Mouse (Mus musculus) stomach, postnatal 0 days (tissue): ENCODE measurements around the gene Amz2. TPM values are rescaled to one million over a fixed set of nuclear protein-coding genes. Genes with fewer than 3 reads are reported as not detected.

Experiments used
- ATAC-seq: fragments of 200-750 bp; cut with Nextera tagmentation; 2 replicates; pipeline ENCODE4 v1.8.0; 2017; ENCODE audit not compliant: low FRiP score, low TSS enrichment
- DNase-seq: peaks from one replicate; pipeline ENCODE4 v3.0.0-alpha.2; 2016; ENCODE audit warnings: low spot score
- H3K27ac ChIP-seq: fragments of 300-500 bp; sonication (generic); replicated peaks from 2 replicates; pipeline ENCODE4 v1.5.1; 2014; ENCODE audit warnings: mild to moderate bottlenecking, control low read depth
- H3K27me3 ChIP-seq: fragments of 300-500 bp; sonication (generic); 2 replicates; pipeline ENCODE4 v1.6.1; 2014; ENCODE audit warnings: low read length; ENCODE audit not compliant: control insufficient read depth, insufficient read depth
- H3K36me3 ChIP-seq: fragments of 300-500 bp; sonication (generic); 2 replicates; pipeline ENCODE4 v1.6.1; 2014; ENCODE audit warnings: low read length, mixed read lengths; ENCODE audit not compliant: control insufficient read depth, insufficient read depth
- H3K4me1 ChIP-seq: fragments of 300-500 bp; sonication (generic); replicated peaks from 2 replicates; pipeline ENCODE4 v1.6.1; 2014; ENCODE audit warnings: antibody characterized with exemption; ENCODE audit not compliant: control insufficient read depth, insufficient read depth
- H3K4me2 ChIP-seq: fragments of 300-500 bp; sonication (generic); replicated peaks from 2 replicates; pipeline ENCODE4 v1.6.1; 2014; ENCODE audit warnings: low read depth, mild to moderate bottlenecking, control low read depth, moderate library complexity
- H3K4me3 ChIP-seq: fragments of 300-500 bp; sonication (generic); 2 replicates; pipeline ENCODE4 v1.5.1; 2014; ENCODE audit warnings: low read depth, low read length, control low read depth
- H3K9ac ChIP-seq: fragments of 300-500 bp; sonication (generic); 2 replicates; pipeline ENCODE4 v1.6.1; 2014; ENCODE audit warnings: mild to moderate bottlenecking, low read length, control low read depth, mixed read lengths
- H3K9me3 ChIP-seq: fragments of 300-500 bp; sonication (generic); 2 replicates; pipeline ENCODE4 v1.6.1; 2016; ENCODE audit warnings: low read length; ENCODE audit not compliant: control insufficient read depth
- CTCF ChIP-seq: IDR thresholded peaks from 2 replicates; pipeline ENCODE4 v1.5.1; 2016; ENCODE audit warnings: antibody characterized with exemption, low read depth, mild to moderate bottlenecking, moderate library complexity
- EP300 ChIP-seq: optimal IDR thresholded peaks from 2 replicates; pipeline ENCODE3; 2016; ENCODE audit warnings: antibody characterized with exemption
- WGBS: fragments of 180-500 bp; shearing (Covaris S2); extraction: QIAGEN DNeasy Blood & Tissue Kit; methylation state at CpG from one replicate; pipeline ENCODE4 v1.1.7; 2014; 5-methylcytosine and 5-hydroxymethylcytosine counted together
- polyA plus RNA-seq: library from polyadenylated mRNA; unstranded; fragments of >200 nt; fragmentation: Nextera tagmentation; extraction: Ambion mirVana; gene quantifications from 2 replicates; pipeline ENCODE4 v1.2.1, GENCODE M21; 2015

Gene Amz2
- polyA plus RNA-seq, 1 experiment from 2014 or later = 21.5 TPM

DNA sequence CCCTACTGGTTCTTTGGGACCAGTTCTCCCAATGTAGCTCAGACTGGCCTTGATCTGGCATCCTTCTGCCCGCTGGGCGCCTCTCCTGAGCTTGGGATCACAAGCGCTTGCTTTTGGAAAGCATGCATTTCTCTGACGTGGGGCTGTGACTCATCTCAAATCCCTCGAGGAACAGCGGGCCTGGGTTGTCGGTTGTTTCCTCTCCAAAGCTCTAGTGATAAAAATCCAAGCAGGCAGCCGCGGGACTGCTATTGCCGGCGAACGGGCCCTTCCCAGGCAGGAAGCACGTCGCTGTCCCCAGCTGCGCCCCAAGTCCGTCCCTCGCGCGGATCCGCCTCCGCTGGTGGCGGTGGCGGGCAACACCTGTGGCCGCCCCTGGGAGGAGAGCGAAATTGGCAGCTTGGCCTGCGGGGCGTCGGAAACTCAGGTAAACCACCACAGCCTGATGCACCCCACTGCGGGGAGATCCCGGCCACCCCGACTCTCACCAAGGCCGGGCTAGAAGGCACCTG is 14.1 kb downstream of the Amz2 start:
- no peaks in the 10 kb centered on the region for H3K36me3 ChIP-seq
- H3K27ac ChIP-seq = peak overlapping the region; percentile 67
- ATAC-seq (peak; percentile 90), DNase-seq (peak; percentile 88)
- H3K4me2 ChIP-seq = peak overlapping the region; percentile 76
- no peaks in the 10 kb centered on the region for H3K4me1 ChIP-seq
- TF ChIP-seq CTCF = peak; percentile 20; the same call in 1 of the 2 replicates
- no peak for TF ChIP-seq EP300
- H3K27me3 ChIP-seq = no peaks in the 10 kb centered on the region
- peak overlapping the region; percentile 47 for H3K4me3 ChIP-seq
- no peaks in the 10 kb centered on the region for H3K9me3 ChIP-seq
- H3K9ac ChIP-seq = peak overlapping the region; percentile 68
- 2% methylated on average over 32 of the region's 32 CpGs for WGBS

DNA sequence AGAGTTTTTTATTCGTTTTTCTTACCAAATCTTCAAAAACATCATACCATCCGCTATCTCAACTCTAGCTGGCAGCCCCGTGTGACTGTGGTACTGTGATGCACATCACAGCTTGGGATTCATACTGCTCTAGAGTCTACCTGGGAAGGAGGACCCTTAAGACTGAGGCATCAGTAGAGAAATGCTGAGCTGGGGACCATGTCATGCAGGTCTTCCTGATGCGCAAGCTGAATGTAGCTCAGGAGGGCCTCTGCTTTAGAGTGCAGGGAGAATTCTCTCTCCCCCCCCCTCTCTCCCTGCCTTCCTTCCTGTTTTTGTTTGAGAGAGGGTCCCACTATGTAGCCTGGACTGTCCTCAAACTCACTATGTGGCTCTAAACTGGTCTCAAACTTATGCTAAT is 14.9 kb downstream of the Amz2 start:
- Histone ChIP-seq H3K27ac (no peak overlapping the region), H3K9me3 (no peaks in the 10 kb centered on the region), H3K4me3 (peak overlapping the region; percentile 47), H3K27me3 (no peaks in the 10 kb centered on the region), H3K36me3 (no peaks in the 10 kb centered on the region), H3K9ac (peak overlapping the region; percentile 68; the same call in 1 of the 2 replicates), H3K4me2 (peak overlapping the region; percentile 76), H3K4me1 (no peaks in the 10 kb centered on the region)
- DNase-seq (no peak), ATAC-seq (no peak)
- TF ChIP-seq CTCF (no peak), EP300 (no peak)
- 58% methylated on average over 4 of the region's 4 CpGs for WGBS

DNA sequence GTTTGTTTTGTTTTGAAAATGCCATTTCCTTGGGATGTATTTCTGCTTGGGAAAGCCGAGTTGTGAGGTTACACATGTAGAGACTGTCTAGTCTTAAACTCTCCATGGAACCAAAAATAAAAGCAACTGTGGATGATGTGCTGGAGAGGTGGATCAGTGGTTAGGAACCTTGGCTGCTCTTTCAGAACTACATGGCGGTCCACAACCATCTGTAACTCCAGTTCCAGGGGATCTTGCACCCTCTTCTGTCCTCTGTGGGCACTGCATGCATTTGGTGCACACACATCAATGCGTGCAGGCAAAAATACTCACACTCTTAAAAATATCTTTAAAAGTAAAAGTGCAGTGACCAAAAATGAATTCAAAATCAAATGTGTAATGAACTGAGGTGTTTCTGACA is 15.4 kb downstream of the Amz2 start:
- Histone ChIP-seq H3K4me2 (no peak overlapping the region), H3K4me3 (no peak overlapping the region), H3K27me3 (no peaks in the 10 kb centered on the region), H3K9me3 (no peaks in the 10 kb centered on the region), H3K27ac (no peak overlapping the region), H3K36me3 (no peaks in the 10 kb centered on the region), H3K4me1 (no peaks in the 10 kb centered on the region), H3K9ac (no peak overlapping the region)
- 73% methylated on average over 3 of the region's 3 CpGs for WGBS
- TF ChIP-seq CTCF = peak; percentile 81
- TF ChIP-seq EP300 = no peak
- peak; percentile 69 for DNase-seq
- ATAC-seq = no peak

DNA sequence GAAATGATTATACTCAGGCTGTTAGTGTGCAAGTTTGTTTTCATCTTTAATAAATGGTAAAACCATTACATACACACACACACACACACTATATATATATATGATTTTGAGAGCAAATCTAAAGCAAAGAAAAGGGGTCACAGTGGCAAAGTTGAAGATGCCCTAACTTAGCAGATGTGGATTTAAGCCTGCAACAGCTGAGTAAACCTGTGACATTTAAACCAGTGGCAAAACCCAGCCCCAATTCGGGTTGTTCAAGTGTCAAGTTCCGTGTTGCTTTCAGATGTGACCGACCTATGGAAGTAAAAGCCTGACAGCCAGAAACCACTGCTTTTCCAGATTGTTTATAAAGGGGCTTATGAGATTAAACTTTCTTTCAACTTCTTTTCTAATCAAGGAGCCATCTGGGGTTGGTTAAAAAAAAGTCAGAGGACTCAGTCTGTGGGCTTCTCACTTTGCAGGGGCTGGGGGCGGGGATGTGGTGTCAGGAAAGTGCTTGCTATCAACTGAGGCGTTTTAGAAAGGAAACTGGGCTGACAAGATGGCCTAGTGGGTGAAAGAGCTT is 16.5 kb downstream of the Amz2 start:
- Histone ChIP-seq H3K36me3 (no peaks in the 10 kb centered on the region), H3K9ac (no peak overlapping the region), H3K4me1 (no peaks in the 10 kb centered on the region), H3K27me3 (no peaks in the 10 kb centered on the region), H3K4me2 (no peak overlapping the region), H3K4me3 (no peak overlapping the region), H3K9me3 (no peaks in the 10 kb centered on the region), H3K27ac (no peak overlapping the region)
- no peak for DNase-seq
- TF ChIP-seq CTCF = no peak
- no peak for TF ChIP-seq EP300
- WGBS = 37% methylated on average over 5 of the region's 5 CpGs
- no peak for ATAC-seq

- no peak for ATAC-seq
- no peaks in the 10 kb centered on the region for H3K36me3 ChIP-seq
- TF ChIP-seq EP300 (no peak), CTCF (peak; percentile 38; the same call in 1 of the 2 replicates)
- no peak overlapping the region for H3K27ac ChIP-seq
- no peaks in the 10 kb centered on the region for H3K27me3 ChIP-seq
- no peaks in the 10 kb centered on the region for H3K9me3 ChIP-seq
- H3K4me1 ChIP-seq = no peaks in the 10 kb centered on the region
- H3K4me3 ChIP-seq = no peak overlapping the region
- no peak overlapping the region for H3K4me2 ChIP-seq
- no peak overlapping the region for H3K9ac ChIP-seq
- DNase-seq = no peak
- 90% methylated on average over 8 of the region's 8 CpGs for WGBS
Observed at GRCm38 (mm10) chr11:109443468-109444263, 17.9 kb downstream of the Amz2 start.

- no peaks in the 10 kb centered on the region for H3K4me1 ChIP-seq
- 68% methylated on average over 7 of the region's 7 CpGs for WGBS
- H3K4me3 ChIP-seq = no peak overlapping the region
- TF ChIP-seq CTCF = peak; percentile 66
- TF ChIP-seq EP300 = no peak
- no peak for ATAC-seq
- H3K4me2 ChIP-seq = no peak overlapping the region
- H3K27me3 ChIP-seq = no peaks in the 10 kb centered on the region
- DNase-seq = peak; percentile 43
- no peak overlapping the region for H3K9ac ChIP-seq
- no peaks in the 10 kb centered on the region for H3K36me3 ChIP-seq
- H3K9me3 ChIP-seq = no peaks in the 10 kb centered on the region
- H3K27ac ChIP-seq = no peak overlapping the region
Observed at GRCm38 (mm10) chr11:109444600-109444999, 18.9 kb downstream of the Amz2 start.
